Mouse (Mus musculus) forebrain, embryonic 11.5 days (tissue): Measurements from ENCODE around the gene Slc25a33. TPM values are rescaled to one million over a fixed set of nuclear protein-coding genes. Genes with fewer than 3 reads are reported as not detected.

ENCODE experiments used
- ATAC-seq: fragments of 200-750 bp; cut with Nextera tagmentation; replicated peaks from 2 replicates; pipeline ENCODE4 v1.8.0; 2017; ENCODE audit warnings: moderate TSS enrichment; ENCODE audit not compliant: low FRiP score
- DNase-seq: peaks from one replicate; pipeline ENCODE4 v3.0.0-alpha.2; 2017; ENCODE audit warnings: low spot score
- H3K27ac ChIP-seq: fragments of 300-500 bp; sonication (generic); 2 replicates; pipeline ENCODE4 v1.5.1; 2014; ENCODE audit warnings: low read depth, low read length
- H3K27me3 ChIP-seq: fragments of 300-500 bp; sonication (generic); 2 replicates; pipeline ENCODE4 v1.6.1; 2014; ENCODE audit warnings: mild to moderate bottlenecking, low read length, mixed read lengths; ENCODE audit not compliant: control insufficient read depth, insufficient read depth
- H3K36me3 ChIP-seq: fragments of 300-500 bp; sonication (generic); 2 replicates; pipeline ENCODE4 v1.6.1; 2014; ENCODE audit warnings: mild to moderate bottlenecking, low read length, moderate library complexity, mixed read lengths; ENCODE audit not compliant: control insufficient read depth, insufficient read depth
- H3K4me1 ChIP-seq: fragments of 300-500 bp; sonication (generic); replicated peaks from 2 replicates; pipeline ENCODE4 v1.6.1; 2014; ENCODE audit warnings: low read length, mixed read lengths; ENCODE audit not compliant: control insufficient read depth, insufficient read depth
- H3K4me2 ChIP-seq: fragments of 300-500 bp; sonication (generic); 2 replicates; pipeline ENCODE4 v1.6.1; 2014; ENCODE audit warnings: low read depth, mild to moderate bottlenecking, low read length, moderate library complexity, mixed read lengths; ENCODE audit not compliant: severe bottlenecking
- H3K4me3 ChIP-seq: fragments of 300-500 bp; sonication (generic); 2 replicates; pipeline ENCODE4 v1.5.1; 2014; ENCODE audit warnings: low read depth, low read length
- H3K9ac ChIP-seq: fragments of 300-500 bp; sonication (generic); 2 replicates; pipeline ENCODE4 v1.6.1; 2014; ENCODE audit warnings: low read length
- H3K9me3 ChIP-seq: fragments of 300-500 bp; sonication (generic); 2 replicates; pipeline ENCODE4 v1.6.1; 2016; ENCODE audit warnings: low read length, mixed read lengths; ENCODE audit not compliant: control insufficient read depth
- WGBS: fragments of 180-500 bp; shearing (Covaris S2); extraction: QIAGEN DNeasy Blood & Tissue Kit; methylation state at CpG from one replicate; pipeline ENCODE4 v1.1.7; 2014; 5-methylcytosine and 5-hydroxymethylcytosine counted together
- microRNA-seq: library from miRNA; unstranded; fragments of <30 nt; microRNA quantifications from one replicate; pipeline ENCODE4, GENCODE M21; 2016; ENCODE audit not compliant: insufficient number of aligned reads
- polyA plus RNA-seq: library from polyadenylated mRNA; unstranded; fragments of >200 nt; fragmentation: Nextera tagmentation; extraction: Ambion mirVana; gene quantifications from 2 replicates; pipeline ENCODE4 v1.2.1, GENCODE M21; 2014

Slc25a33 gene
- polyA plus RNA-seq, 1 experiment from 2014 or later, result 12.0 TPM

- H3K9ac ChIP-seq, result peak overlapping the region; percentile 62
- peak overlapping the region; percentile 74 for H3K4me2 ChIP-seq
- peaks cover 5% of the 10 kb centered on the region; the same call in 1 of the 2 replicates for H3K27me3 ChIP-seq
- H3K4me3 ChIP-seq, result peak overlapping the region; percentile 43
- 18% methylated on average over 15 of the region's 15 CpGs for WGBS
- no peak for DNase-seq
- H3K36me3 ChIP-seq, result no peaks in the 10 kb centered on the region
- H3K9me3 ChIP-seq, result no peaks in the 10 kb centered on the region
- no peak overlapping the region for H3K27ac ChIP-seq
- H3K4me1 ChIP-seq, result peaks cover 2% of the 10 kb centered on the region; the same call in 1 of the 2 replicates
- ATAC-seq, result no peak
These were observed 76.4 kb downstream of the Slc25a33 start for GRCm38 (mm10) chr4:149697506-149698196.

- H3K27ac ChIP-seq, result no peak overlapping the region
- WGBS, result 37% methylated on average over 16 of the region's 16 CpGs
These were observed 77.7 kb downstream of the Slc25a33 start for GRCm38 (mm10) chr4:149696189-149696971.

More at GRCm38 (mm10) chr4:149696189-149696971, 77.7 kb downstream of the Slc25a33 start:
- DNase-seq (no peak), ATAC-seq (no peak)
- Histone ChIP-seq H3K36me3 (no peaks in the 10 kb centered on the region), H3K4me1 (peaks cover 2% of the 10 kb centered on the region; the same call in 1 of the 2 replicates), H3K4me3 (no peak overlapping the region), H3K9ac (no peak overlapping the region), H3K9me3 (no peaks in the 10 kb centered on the region), H3K4me2 (no peak overlapping the region), H3K27me3 (peaks cover 5% of the 10 kb centered on the region; the same call in 1 of the 2 replicates)

Small RNA genes within 50 kb of the gene (microRNA-seq; reads per million reads assigned to microRNA genes)
- gene Gm47301, result not detected

Other genes starting within 250 kb of the Slc25a33 start
- 48.1 and 48.4 TPM in 2 replicates for gene Clstn1, start 187.8 kb downstream of the Slc25a33 start, polyA plus RNA-seq
- gene Pik3cd, start 71.7 kb downstream of the Slc25a33 start, polyA plus RNA-seq, result 6.3 and 7.0 TPM in 2 replicates
- gene Tmem201, start 36.2 kb downstream of the Slc25a33 start, polyA plus RNA-seq, result 25.1 and 26.3 TPM in 2 replicates
- gene Spsb1, start 180.8 kb upstream of the Slc25a33 start, polyA plus RNA-seq, result 7.5 and 7.8 TPM in 2 replicates
- 2.1 and 2.5 TPM in 2 replicates for gene H6pd, start 234.7 kb upstream of the Slc25a33 start, polyA plus RNA-seq